Mouse (Mus musculus) layer of hippocampus, postnatal 25 days (tissue): ENCODE measurements at regions not wholly inside any gene's neighbourhood (a gene's known extent, or its start where the extent isn't known, plus 50 kb on each side); places are given as distances from the start of the nearest gene placed in this dataset.

Source experiments
- DNase-seq, 2 experiments: peaks; one replicate each; pipeline ENCODE4 v3.0.0; 2022; ENCODE audit warnings: mixed read lengths in 2 of 2, low spot score in 1 of 2; ENCODE audit errors: extremely low spot score in 1 of 2

DNA sequence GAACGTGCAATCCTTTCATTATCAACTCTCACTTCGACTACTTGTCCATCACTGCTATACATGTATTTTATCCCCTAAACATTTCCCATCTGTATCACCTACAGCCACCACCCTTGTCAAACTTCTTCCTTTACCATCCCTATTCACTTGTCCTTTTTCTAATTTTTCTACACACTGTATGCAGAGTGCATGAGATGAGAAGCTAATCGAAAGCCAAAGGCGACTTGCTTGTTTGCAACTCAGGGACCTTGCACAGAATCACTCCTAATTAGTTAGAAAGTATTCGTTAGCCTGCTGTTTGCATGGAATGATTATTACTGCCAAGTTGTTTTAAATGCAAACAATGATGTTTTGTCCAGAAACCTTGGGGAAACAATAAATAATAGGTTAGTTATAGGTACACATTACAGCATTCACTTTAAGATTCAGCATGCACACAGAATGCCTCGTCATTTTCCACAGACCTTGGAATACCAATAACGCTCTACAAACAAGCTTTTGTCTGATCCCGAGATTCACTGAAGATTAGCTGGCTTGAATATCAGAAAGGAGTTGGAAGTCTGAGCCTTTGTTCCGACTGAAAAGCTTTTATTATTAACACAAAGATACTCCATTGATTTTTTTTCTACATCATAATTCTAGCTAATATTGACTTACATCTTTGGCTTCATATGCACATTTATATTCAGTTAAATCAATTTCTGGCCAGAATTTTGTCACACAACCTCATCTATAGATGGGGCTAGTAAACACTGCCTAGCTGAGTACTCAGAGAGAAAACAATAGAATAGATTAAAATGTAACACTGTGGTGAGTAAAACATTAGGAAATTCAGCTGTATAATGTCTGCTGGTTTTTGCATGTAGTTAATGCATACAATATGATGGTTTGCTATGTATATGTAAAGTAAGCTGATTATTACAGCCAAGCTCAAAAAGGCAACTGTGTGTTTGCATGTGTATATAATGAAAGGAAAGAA lies 130.4 kb upstream of the Cxadr start:
- no peak for DNase-seq

DNA sequence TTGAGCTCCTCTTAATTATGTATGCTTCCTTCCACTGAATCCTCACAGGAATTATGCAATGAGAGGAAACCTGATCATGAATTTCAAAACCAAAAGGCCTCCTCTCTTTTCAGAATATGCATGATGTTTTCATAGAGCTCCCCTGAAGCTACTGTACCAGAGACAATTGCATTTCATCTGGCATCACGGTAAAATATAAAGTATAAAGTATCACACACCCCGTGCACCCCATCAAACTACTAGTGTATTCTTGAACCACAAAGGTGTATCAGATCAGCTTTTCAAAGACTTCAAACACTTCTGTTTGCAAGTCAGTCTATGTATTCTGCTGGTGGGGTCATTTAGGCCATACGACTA lies 144.4 kb upstream of the Cxadr start:
- no peak for DNase-seq

- peak; percentile 13 to 34 for DNase-seq
Observed at GRCm38 (mm10) chr16:78156138-78156875, 145.0 kb upstream of the Cxadr start.

DNA sequence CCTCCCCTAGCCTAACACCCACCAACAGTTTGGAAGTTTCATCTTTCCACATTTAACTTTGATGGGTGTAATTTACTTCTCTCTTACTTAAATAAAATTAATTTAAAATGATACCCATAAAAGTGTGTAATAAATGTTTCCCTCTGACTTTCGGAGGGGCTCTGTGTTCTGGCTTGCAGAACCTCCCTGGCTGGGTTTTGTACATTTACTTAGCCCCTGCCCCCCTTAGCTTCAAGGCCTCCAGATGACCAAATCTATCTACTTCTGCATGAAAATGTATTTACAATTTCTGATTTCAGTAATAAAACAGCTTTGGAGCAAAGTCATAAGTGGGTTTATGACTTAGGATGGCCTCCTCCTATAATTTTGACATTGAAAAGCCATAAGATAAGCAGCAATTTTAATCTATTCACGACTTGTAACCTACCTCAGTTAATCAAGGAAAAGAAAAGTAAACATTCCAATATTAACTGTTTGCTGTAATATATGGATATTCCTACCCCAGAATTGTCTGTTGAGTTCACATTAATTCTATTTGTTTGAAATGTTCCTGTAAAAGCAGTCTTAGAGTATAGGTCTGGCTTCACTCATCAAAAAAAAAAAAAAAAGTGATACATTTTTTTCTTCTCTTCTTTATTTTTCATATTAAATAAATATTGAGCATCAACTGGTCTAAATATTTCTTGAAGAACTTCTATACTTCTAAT lies 147.2 kb upstream of the Cxadr start:
- no peak for DNase-seq

GRCm38 (mm10) chr16:78144146-78144545 lies 157.1 kb upstream of the Cxadr start:
- DNase-seq, result no peak

DNA sequence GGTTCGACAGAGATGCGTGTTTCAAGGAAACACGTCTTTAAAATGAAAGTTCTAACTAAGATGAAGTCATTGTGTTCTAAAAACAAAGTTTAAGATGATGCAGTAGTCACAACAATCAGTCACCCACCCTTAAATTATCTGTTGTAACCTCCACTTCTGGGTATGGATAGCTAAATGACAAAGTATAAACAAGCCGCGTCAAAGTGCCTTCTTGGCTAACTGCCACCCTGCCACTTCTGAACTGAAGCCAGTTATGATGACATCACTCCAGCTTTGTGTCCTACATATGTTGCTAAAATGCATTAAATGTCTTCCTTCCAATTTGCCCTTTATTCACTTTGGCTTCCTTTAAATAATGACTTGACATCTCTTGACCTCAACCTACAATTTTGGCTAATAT lies 165.8 kb upstream of the Cxadr start:
- DNase-seq, result no peak

- DNase-seq, result no peak
Observed at GRCm38 (mm10) chr16:78134531-78134930, 166.8 kb upstream of the Cxadr start.

- DNase-seq, result no peak
Observed at GRCm38 (mm10) chr16:78121668-78122067, 179.6 kb upstream of the Cxadr start.

- DNase-seq, result no peak
Observed at GRCm38 (mm10) chr16:78120346-78120899, 180.9 kb upstream of the Cxadr start.

DNA sequence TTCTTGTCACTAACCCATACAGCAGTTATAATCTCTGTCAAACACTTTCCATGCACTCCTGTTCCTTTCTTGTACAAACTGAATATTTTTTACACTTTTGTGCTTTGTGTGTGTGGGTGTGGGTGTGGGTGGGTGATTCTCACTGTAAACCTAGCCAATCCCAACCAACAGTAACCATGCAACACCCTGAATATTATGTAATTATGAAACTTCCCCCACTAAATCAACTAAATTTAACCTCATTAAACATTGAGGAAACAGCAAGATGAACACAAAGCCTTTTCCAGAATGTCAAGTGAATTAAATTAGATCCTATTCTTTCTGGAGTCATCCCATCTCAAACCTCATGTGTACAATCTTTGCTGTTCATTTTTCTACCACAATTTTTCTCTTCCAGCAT lies 197.0 kb upstream of the Cxadr start:
- DNase-seq, result no peak

DNA sequence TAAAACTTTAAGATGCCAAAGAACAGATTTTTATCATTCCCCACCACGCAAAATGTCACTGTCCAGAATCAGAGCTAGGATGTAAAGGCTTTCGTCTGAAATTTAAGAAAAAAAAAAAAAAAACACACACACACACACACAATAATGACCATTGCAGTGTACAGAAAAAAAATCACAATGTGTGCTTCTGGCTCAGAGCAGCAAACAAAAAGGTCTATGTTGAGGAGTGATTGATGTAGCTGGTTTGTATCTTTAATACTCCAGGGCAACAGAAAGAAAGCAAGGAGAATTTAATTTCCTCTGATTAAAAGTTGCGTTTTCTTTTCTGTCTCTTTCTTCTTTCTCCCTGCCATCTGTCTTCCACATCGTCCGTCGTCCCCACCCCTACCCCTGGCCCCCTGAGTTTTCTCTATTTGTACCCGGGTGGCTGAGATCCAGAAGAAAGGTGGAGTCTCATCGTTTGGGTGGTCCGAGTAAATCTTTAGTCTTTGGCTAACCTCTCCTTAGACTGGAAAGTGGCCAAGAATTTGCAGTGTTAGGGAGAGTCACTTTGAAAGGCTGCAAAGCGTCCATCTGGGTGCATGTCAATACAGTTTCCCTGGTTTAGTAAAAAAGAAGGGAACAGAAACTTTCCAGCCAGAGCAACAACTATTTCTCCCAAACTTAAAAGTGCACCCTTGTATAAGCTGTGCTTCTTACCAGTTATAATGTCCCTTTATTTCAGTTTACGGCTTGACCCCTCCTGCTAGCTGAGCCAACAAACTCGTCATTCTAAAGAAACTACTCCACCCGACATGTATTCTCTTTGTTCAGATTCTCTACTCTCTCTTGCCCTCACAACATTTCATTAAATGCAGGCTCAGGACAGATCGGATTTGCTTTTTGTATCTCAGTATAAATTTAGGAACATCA lies 199.6 kb upstream of the Cxadr start:
- DNase-seq, result no peak

DNA sequence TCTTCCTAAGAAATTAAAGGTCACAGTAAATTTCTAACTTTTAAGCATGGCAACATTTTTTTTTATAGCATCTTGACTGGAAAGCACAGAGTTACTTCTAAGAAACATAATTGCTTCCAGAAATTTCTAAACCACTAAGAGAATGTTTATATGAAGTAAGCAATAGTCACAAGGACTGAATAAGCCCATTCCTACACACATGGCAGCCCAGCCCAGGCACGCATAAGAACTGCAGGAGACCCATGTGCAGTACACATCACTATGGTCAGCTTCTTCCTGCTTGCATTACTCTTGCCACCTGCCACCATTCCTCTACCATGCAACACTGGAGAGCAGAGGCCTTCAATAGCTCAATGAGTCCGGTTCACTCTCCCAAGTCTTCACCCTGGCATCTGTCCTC lies 201.4 kb upstream of the Cxadr start:
- no peak for DNase-seq

DNA sequence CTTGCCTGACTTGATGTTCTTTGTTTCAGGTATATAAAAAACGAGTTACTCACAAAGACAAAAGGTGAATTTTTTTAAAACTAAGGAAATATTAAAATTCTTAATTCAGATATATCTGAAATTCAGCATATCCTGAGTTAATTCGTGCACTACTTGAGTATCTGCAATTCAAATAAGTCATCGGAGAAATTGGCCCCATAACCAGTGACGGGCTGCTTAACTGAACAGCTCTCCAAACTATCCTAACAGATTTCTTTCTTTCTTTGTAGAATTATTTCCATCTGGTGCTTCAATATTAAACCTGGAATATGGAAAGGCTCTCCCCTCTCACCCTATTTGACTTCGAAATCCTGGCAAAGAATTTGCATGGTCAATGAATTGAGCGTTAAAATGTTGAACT lies 202.2 kb upstream of the Cxadr start:
- DNase-seq, result no peak

DNA sequence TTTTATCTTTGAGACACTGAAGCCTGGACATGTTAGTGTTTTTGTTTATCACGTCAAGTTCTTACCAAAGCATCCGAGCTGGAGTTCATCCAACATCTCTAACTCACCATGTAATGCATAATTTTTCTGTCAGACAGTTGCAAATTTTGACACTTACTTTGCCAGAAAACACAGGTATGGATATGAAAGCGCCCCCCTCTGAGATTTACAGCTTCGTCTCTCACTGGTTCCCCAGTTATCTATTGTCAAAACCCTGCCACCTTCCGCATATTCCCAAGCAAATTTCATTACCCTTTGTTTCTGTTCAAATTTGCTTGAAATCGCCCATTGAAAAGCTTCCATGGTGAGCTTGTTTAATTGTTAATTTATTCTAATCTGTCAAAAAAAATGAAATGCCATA lies 202.7 kb upstream of the Cxadr start:
- DNase-seq, result no peak

DNA sequence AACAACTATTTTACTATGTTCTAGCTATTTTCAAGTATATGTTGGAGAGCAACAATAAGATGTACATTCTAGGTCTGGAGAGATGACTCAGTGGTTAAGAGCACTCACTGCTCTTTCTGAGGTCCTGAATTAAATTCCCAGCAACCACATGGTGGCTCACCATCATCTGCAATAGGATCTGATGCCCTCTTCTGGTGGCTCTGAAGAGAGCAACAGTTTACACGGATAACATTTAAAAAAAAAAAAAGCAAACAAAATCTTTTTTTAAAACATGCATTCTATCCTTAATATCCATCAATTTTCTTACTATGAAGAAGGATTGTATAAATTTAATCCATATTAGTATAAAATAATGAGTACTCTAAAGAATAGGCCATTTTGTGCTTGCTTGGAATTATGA lies 204.7 kb upstream of the Cxadr start:
- no peak for DNase-seq

DNA sequence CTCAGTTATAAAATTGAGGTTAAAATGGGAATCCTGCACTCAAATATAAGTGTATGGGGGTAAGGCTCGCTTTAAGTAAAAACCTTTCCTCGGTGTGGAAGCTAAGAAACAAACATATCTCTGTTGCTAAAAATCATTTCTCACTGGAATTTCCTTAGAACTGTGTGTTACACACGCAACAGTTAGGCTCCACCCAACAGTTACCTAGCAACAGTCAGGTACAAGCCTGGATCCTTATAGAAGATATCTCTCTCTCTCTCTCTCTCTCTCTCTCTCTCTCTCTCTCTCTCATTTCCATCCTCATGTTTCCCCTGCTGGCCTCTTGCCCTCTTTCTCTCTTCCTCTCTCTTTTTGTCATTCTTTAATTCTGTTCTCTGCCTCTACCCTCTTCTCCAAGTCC lies 211.1 kb upstream of the Cxadr start:
- DNase-seq, result no peak

DNA sequence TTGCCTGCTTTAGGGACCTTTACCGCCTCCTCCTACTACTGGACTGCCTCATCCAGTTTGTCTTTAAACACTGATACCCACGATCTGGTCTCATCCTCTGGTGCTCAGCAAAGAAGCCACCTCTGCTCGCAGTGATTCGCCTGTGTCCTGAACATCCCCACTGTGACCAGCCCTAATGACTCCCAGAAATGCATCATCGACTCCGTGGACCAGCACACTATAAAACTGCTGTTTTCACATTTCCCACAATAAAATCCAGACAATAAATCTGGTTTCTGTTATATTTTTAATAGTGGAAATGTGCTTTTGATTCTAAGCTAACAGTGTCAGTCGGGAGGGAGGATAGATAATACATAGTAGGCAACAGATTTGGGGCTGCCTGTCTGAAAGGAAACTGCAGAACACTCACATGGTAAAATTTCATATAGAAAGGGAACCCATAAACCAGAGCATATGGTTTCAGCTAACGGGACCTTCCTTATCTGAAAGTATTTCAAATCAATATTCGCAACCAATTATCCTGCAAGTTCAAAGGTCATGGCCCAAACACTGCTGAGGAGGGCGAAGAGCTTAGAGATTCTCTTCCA lies 233.7 kb upstream of the Cxadr start:
- no peak for DNase-seq

GRCm38 (mm10) chr16:78060516-78060915 lies 240.8 kb upstream of the Cxadr start:
- no peak for DNase-seq

GRCm38 (mm10) chr16:78057549-78057948 lies 243.7 kb upstream of the Cxadr start:
- DNase-seq, result no peak
